Comparison of ENCODE assay signal across 8 mouse cellular contexts in genomic region chr9:44921123-44921468, GRCm38 (mm10). TPM values are rescaled to one million over a fixed set of nuclear protein-coding genes. Genes with fewer than 3 reads are reported as not detected.
A peak's percentile ranks its signal among the peaks of the same experiment; 100 is the strongest.
DNase-seq lines count a peak whose midpoint lies in the region; ATAC-seq and TF ChIP-seq lines count a peak whose summit lies in the region.

No protein-coding gene starts in this region.

- H3K4me2 ChIP-seq in liver, postnatal 0 days (ENCODE audit: low read depth, low read length): peak overlapping the region; percentile 80

- peaks cover 13% of the 10 kb centered on the region for H3K4me1 ChIP-seq in hindbrain, embryonic 10.5 days (replicated peaks)
- 0 out of 2 replicates have a peak, but pooled peaks cover 13% of the 10 kb centered on the region for H3K4me1 ChIP-seq in liver, postnatal 0 days (ENCODE audit: insufficient read depth)
- no peaks in the 10 kb centered on the region for H3K4me1 ChIP-seq in olfactory bulb, adult 2 months (ENCODE audit: control insufficient read depth, insufficient read depth, low read length)

- ATAC-seq in liver, postnatal 0 days: peak; percentile 81

- peak overlapping the region; percentile 99 for H3K9ac ChIP-seq in liver, postnatal 0 days (replicated peaks)

- peak overlapping the region; percentile 98 for H3K4me3 ChIP-seq in hindbrain, embryonic 10.5 days
- peak overlapping the region; percentile 98 for H3K4me3 ChIP-seq in liver, postnatal 0 days (ENCODE audit: low read depth, low read length)
- peak overlapping the region; percentile 29 for H3K4me3 ChIP-seq in olfactory bulb, adult 2 months (ENCODE audit: insufficient read depth, low read depth, low read length)

- no peak for TF ChIP-seq EP300 in liver, postnatal 0 days (IDR thresholded peaks at IDR 0.05; ENCODE audit: low read depth)

- peak overlapping the region; percentile 95 for H3K27ac ChIP-seq in hindbrain, embryonic 10.5 days
- peak overlapping the region; percentile 97 for H3K27ac ChIP-seq in liver, postnatal 0 days (ENCODE audit: low read depth)
- peak overlapping the region; percentile 99 for H3K27ac ChIP-seq in olfactory bulb, adult 2 months (ENCODE audit: insufficient read depth, low read depth, low read length)

- no peaks in the 10 kb centered on the region for H3K9me3 ChIP-seq in hindbrain, embryonic 10.5 days
- no peaks in the 10 kb centered on the region for H3K9me3 ChIP-seq in liver, postnatal 0 days (ENCODE audit: low read length)

- peak; percentile 59 for DNase-seq in embryo, embryonic 10 days (ENCODE audit: low spot score)
- no peak for DNase-seq in embryo, embryonic 9.5 days (ENCODE audit: extremely low spot score)
- DNase-seq in urinary bladder, adult 2 months (ENCODE audit: low spot score): peak; percentile 36
- no peak for DNase-seq in urinary bladder, postnatal 4 days (ENCODE audit: low spot score in 2 of 2)
- DNase-seq in hindbrain, embryonic 10.5 days (ENCODE audit: low spot score): no peak
- DNase-seq in liver, postnatal 0 days: no peak
- no peak for DNase-seq in spleen, postnatal 14 days (ENCODE audit: low spot score in 2 of 2)

- H3K27me3 ChIP-seq in hindbrain, embryonic 10.5 days (ENCODE audit: insufficient read depth, poor library complexity, severe bottlenecking): no peaks in the 10 kb centered on the region
- H3K27me3 ChIP-seq in liver, postnatal 0 days (ENCODE audit: insufficient read depth, low read length): no peaks in the 10 kb centered on the region

- WGBS in hindbrain, embryonic 10.5 days: 2% methylated on average over 8 of the region's 8 CpGs
- WGBS in liver, postnatal 0 days (ENCODE audit: insufficient replicate concordance): under 1% methylated on average over 8 of the region's 8 CpGs
- 0% methylated on average over 8 of the region's 8 CpGs for WGBS in olfactory bulb, adult 2 months

- H3K36me3 ChIP-seq in hindbrain, embryonic 10.5 days: peaks cover 4% of the 10 kb centered on the region; the same call in 1 of the 2 replicates
- 0 out of 2 replicates have a peak, but pooled peaks cover 2% of the 10 kb centered on the region for H3K36me3 ChIP-seq in liver, postnatal 0 days (replicated peaks; ENCODE audit: insufficient read depth, low read length)

- TF ChIP-seq POLR2A in olfactory bulb, adult 2 months (IDR thresholded peaks at IDR 0.05; ENCODE audit: insufficient read depth, low read depth, low read length): no peak

- TF ChIP-seq CTCF in liver, postnatal 0 days (IDR thresholded peaks at IDR 0.05; ENCODE audit: low read depth): no peak
- TF ChIP-seq CTCF in olfactory bulb, adult 2 months (IDR thresholded peaks at IDR 0.05; ENCODE audit: insufficient read depth, low read depth, low read length): no peak

RNA-seq across cellular contexts. Expression of gene Atp5l, which starts 0.6 kb away (rescaled TPM):
- 679 and 839 TPM in 2 replicates for polyA plus RNA-seq in urinary bladder, adult 2 months (2012; rRNA removed)
- polyA plus RNA-seq in hindbrain, embryonic 10.5 days (2016; fragmentation: Nextera tagmentation; extraction: Ambion mirVana): 599 and 650 TPM in 2 replicates
- 764 and 787 TPM in 2 replicates for polyA plus RNA-seq in liver, postnatal 0 days (2015; fragmentation: Nextera tagmentation; extraction: Ambion mirVana)
- polyA plus RNA-seq in olfactory bulb, adult 2 months (2012; ENCODE audit: insufficient read depth, insufficient read length, low replicate concordance, missing spikeins): not detected in 2 replicates

RNA-seq across cellular contexts. Expression of gene Kmt2a, which starts 40.0 kb away (rescaled TPM):
- 11.7 and 16.2 TPM in 2 replicates for polyA plus RNA-seq in urinary bladder, adult 2 months (2012; rRNA removed)
- polyA plus RNA-seq in hindbrain, embryonic 10.5 days (2016; fragmentation: Nextera tagmentation; extraction: Ambion mirVana): 11.8 and 18.2 TPM in 2 replicates
- polyA plus RNA-seq in liver, postnatal 0 days (2015; fragmentation: Nextera tagmentation; extraction: Ambion mirVana): 1.8 and 2.2 TPM in 2 replicates
- polyA plus RNA-seq in olfactory bulb, adult 2 months (2012; ENCODE audit: insufficient read depth, insufficient read length, low replicate concordance, missing spikeins): 83.9 and 320 TPM in 2 replicates

RNA-seq across cellular contexts. Expression of gene Ube4a, which starts 44.3 kb away (rescaled TPM):
- 23.2 and 29.1 TPM in 2 replicates for polyA plus RNA-seq in urinary bladder, adult 2 months (2012; rRNA removed)
- 22.7 and 25.0 TPM in 2 replicates for polyA plus RNA-seq in hindbrain, embryonic 10.5 days (2016; fragmentation: Nextera tagmentation; extraction: Ambion mirVana)
- 7.5 and 7.9 TPM in 2 replicates for polyA plus RNA-seq in liver, postnatal 0 days (2015; fragmentation: Nextera tagmentation; extraction: Ambion mirVana)
- not detected in 2 replicates for polyA plus RNA-seq in olfactory bulb, adult 2 months (2012; ENCODE audit: insufficient read depth, insufficient read length, low replicate concordance, missing spikeins)

RNA-seq across cellular contexts. Expression of gene Cd3g, which starts 59.1 kb away (rescaled TPM):
- 1.5 and 1.8 TPM in 2 replicates for polyA plus RNA-seq in urinary bladder, adult 2 months (2012; rRNA removed)
- polyA plus RNA-seq in hindbrain, embryonic 10.5 days (2016; fragmentation: Nextera tagmentation; extraction: Ambion mirVana): 0.31 TPM in 1 of 2 replicates, not detected in the other
- polyA plus RNA-seq in liver, postnatal 0 days (2015; fragmentation: Nextera tagmentation; extraction: Ambion mirVana): 1.8 and 2.2 TPM in 2 replicates
- 736 and 767 TPM in 2 replicates for polyA plus RNA-seq in olfactory bulb, adult 2 months (2012; ENCODE audit: insufficient read depth, insufficient read length, low replicate concordance, missing spikeins)

Comparison
In these comparisons a context has a peak if more than half of its experiments do, and no peak if none do; other contexts are left out.
1. DNase-seq: peak in embryo, embryonic 10 days (single experiment) and urinary bladder, adult 2 months (single experiment); none in embryo, embryonic 9.5 days (single experiment), urinary bladder, postnatal 4 days (0 of 2), hindbrain, embryonic 10.5 days (single experiment), liver, postnatal 0 days (single experiment) and spleen, postnatal 14 days (0 of 2).
2. H3K4me3 ChIP-seq: peak in every context shown above with its lines; median percentile 98 in hindbrain, embryonic 10.5 days; 98 in liver, postnatal 0 days; 29 in olfactory bulb, adult 2 months.
3. RNA of gene Atp5l, which starts 0.6 kb away (polyA plus RNA-seq): 679 to 839 TPM in urinary bladder, adult 2 months, 764 to 787 TPM in liver, postnatal 0 days and 599 to 650 TPM in hindbrain, embryonic 10.5 days; not detected in olfactory bulb, adult 2 months; every median in the first group is over 100 times any median in the second.
4. Peak in every context shown above with its lines, with median percentiles within 50 percentile points of each other: H3K27ac ChIP-seq.